Mouse (Mus musculus): Measurements from ENCODE around the gene Iqcm. TPM values are rescaled to one million over a fixed set of nuclear protein-coding genes. Genes with fewer than 3 reads are reported as not detected.
A peak's percentile ranks its signal among the peaks of the same experiment; 100 is the strongest.
"Not testable (repeated sequence)": the region's sequence is repeated elsewhere in the genome, so short reads cannot be mapped to it uniquely, and the experiment has no call there.

Gene Iqcm
- not detected in 2 replicates for polyA plus RNA-seq (2015; fragmentation: Nextera tagmentation; extraction: Ambion mirVana)

DNA sequence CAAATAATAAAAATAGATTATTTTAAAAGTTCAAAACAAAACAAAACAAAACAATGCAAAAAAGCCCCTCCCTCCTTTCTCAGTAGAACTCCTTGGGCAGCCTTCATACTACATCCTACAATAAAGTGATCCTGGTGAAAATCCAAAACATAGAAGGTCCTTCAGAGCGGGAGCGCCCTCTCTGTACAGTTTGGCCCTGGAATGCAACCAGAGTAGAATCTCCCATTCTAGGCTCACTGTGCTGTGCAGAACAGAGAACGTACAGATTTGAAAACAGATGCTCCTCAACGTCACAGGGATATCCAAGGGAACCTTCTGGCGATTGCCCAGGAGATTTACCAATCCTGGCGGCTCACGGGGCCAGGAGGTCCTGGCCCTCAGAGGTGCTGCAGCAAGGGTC is at the start of gene Iqcm:
TSS of gene Iqcm (plus strand) at position 301 of the 400 bp plus-strand sequence.
- H3K27ac ChIP-seq = no peak within 1 kb of the TSS
- ATAC-seq (replicated peaks; ENCODE audit: low FRiP score, low read depth) = no peak
- DNase-seq (ENCODE audit: low spot score) = no peak
- H3K27me3 ChIP-seq (ENCODE audit: insufficient read depth, low read length) = no peaks in the 10 kb centered on the region
- H3K4me3 ChIP-seq (replicated peaks; ENCODE audit: low read depth, low read length) = no peak within 1 kb of the TSS
- 91% methylated on average over 7 of the region's 7 CpGs for WGBS
- H3K9me3 ChIP-seq (replicated peaks; ENCODE audit: low read length) = no peaks in the 10 kb centered on the region
- H3K4me1 ChIP-seq (replicated peaks; ENCODE audit: insufficient read depth, low read length) = no peaks in the 10 kb centered on the region
- H3K4me2 ChIP-seq (ENCODE audit: low read length) = no peak within 1 kb of the TSS
- H3K9ac ChIP-seq (ENCODE audit: low read depth, low read length) = no peak within 1 kb of the TSS
- H3K36me3 ChIP-seq (ENCODE audit: insufficient read depth, low read length) = no peaks in the 10 kb centered on the region
- TF ChIP-seq CTCF (IDR thresholded peaks at IDR 0.05; ENCODE audit: low read depth) = no peak

- Histone ChIP-seq H3K4me3 (replicated peaks; ENCODE audit: low read depth, low read length) (no peak within 1 kb of the TSS), H3K9me3 (replicated peaks; ENCODE audit: low read length) (no peaks in the 10 kb centered on the region), H3K4me1 (replicated peaks; ENCODE audit: insufficient read depth, low read length) (no peaks in the 10 kb centered on the region), H3K4me2 (ENCODE audit: low read length) (no peak within 1 kb of the TSS), H3K36me3 (ENCODE audit: insufficient read depth, low read length) (no peaks in the 10 kb centered on the region), H3K27me3 (ENCODE audit: insufficient read depth, low read length) (no peaks in the 10 kb centered on the region), H3K9ac (ENCODE audit: low read depth, low read length) (no peak within 1 kb of the TSS), H3K27ac (no peak within 1 kb of the TSS)
- DNase-seq (ENCODE audit: low spot score) (no peak), ATAC-seq (replicated peaks; ENCODE audit: low FRiP score, low read depth) (no peak)
- no peak for TF ChIP-seq CTCF (IDR thresholded peaks at IDR 0.05; ENCODE audit: low read depth)
- WGBS = 90% methylated on average over 5 of the region's 5 CpGs
Measured at GRCm38 (mm10) chr8:75406489-75406888, 42.0 kb upstream of the Iqcm start, which contains the start of gene Gm10358. Gene Gm10358, minus strand, starts transcription at chr8:75406589.

DNA sequence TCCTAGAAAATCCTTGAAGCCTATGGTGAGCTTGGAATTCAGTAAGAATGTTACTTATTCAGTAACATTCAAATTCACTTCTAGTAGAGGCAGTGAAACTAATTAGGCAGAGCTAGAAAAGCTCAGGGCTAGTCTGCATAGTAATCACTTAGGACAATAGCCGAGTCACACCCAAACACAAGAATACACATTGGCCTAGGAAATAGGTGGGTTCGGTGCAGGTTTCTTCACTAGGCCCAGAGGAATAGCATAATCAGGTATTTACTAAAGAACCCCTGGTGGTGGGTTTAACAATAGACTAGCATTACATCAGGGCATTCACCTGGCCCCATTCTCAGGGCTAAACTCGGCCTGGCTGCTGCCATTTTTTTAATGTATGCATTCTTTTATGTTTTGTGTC is 32.8 kb upstream of the Iqcm start:
- not testable (repeated sequence) for H3K27me3 ChIP-seq (ENCODE audit: insufficient read depth, low read length); H3K9ac ChIP-seq (ENCODE audit: low read depth, low read length); H3K4me1 ChIP-seq (replicated peaks; ENCODE audit: insufficient read depth, low read length); ATAC-seq (replicated peaks; ENCODE audit: low FRiP score, low read depth); H3K27ac ChIP-seq; H3K9me3 ChIP-seq (replicated peaks; ENCODE audit: low read length); H3K4me2 ChIP-seq (ENCODE audit: low read length); H3K36me3 ChIP-seq (ENCODE audit: insufficient read depth, low read length); H3K4me3 ChIP-seq (replicated peaks; ENCODE audit: low read depth, low read length); DNase-seq (ENCODE audit: low spot score)
- WGBS = 87% methylated on average over 3 of the region's 3 CpGs

DNA sequence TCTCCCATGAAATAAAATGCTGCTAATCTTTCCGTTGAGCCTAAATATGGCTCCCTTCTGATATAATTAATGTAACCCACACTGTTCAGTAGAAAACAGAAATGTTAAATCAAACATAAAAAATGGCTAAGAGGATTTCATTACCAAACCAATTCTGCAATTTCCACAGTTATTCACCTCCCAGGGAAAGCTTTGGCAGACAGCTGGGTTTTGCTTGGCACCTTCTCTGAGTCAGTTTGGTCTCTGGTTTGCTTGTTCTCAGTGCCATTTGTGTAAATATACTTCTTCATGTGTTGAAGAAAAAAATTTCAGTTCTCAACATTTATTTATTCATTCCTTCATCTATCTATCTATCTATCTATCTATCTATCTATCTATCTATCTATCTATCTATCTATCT is 28.3 kb downstream of the Iqcm start:
- no peak for DNase-seq (ENCODE audit: low spot score)
- WGBS = 83% methylated on average over 1 of the region's 1 CpGs

DNA sequence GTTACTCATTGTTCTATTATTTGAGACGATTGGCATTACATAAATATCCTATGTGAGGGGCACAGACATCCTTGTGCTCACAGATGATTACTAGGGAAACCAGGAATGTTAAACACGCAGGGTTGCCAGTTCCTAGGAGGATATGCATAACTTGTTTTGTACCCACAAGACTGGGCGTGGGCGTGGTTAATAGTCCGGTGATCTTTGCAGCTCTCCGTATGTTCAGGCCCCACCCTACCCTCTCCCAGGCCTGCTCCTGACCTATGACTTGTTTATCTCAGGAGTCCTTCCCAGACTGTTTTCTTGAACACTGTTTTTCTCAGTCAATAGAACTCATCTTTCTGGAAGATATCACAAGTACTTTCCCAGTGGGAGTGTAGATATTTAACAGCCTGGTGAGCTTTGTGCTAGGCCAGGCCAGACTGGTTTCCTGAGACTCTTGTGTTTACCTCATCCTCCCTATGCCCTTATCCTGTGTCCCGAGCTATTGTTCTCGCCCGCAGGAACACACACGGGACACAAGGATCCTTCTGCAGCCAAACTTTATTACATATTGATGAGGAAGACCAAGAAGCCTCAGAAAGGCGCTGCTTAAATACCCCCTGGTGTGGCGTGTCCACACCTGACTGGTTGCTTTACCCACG is 40.7 kb downstream of the Iqcm start:
- Histone ChIP-seq H3K9ac (ENCODE audit: low read depth, low read length) (no peak overlapping the region), H3K4me1 (replicated peaks; ENCODE audit: insufficient read depth, low read length) (no peaks in the 10 kb centered on the region), H3K9me3 (replicated peaks; ENCODE audit: low read length) (no peaks in the 10 kb centered on the region), H3K27me3 (ENCODE audit: insufficient read depth, low read length) (no peaks in the 10 kb centered on the region), H3K4me3 (replicated peaks; ENCODE audit: low read depth, low read length) (no peak overlapping the region), H3K36me3 (ENCODE audit: insufficient read depth, low read length) (no peaks in the 10 kb centered on the region), H3K4me2 (ENCODE audit: low read length) (no peak overlapping the region), H3K27ac (no peak overlapping the region)
- 69% methylated on average over 13 of the region's 13 CpGs for WGBS
- DNase-seq (ENCODE audit: low spot score) (no peak), ATAC-seq (replicated peaks; ENCODE audit: low FRiP score, low read depth) (peak; percentile 49; the same call in 1 of the 2 replicates)
- TF ChIP-seq CTCF (IDR thresholded peaks at IDR 0.05; ENCODE audit: low read depth) = no peak

More for the DNA sequence above, 28.3 kb downstream of the Iqcm start:
- Histone ChIP-seq H3K4me1 (replicated peaks; ENCODE audit: insufficient read depth, low read length) (no peaks in the 10 kb centered on the region), H3K27me3 (ENCODE audit: insufficient read depth, low read length) (no peaks in the 10 kb centered on the region), H3K9me3 (replicated peaks; ENCODE audit: low read length) (no peaks in the 10 kb centered on the region), H3K36me3 (ENCODE audit: insufficient read depth, low read length) (no peaks in the 10 kb centered on the region), H3K4me3 (replicated peaks; ENCODE audit: low read depth, low read length) (no peak overlapping the region), H3K27ac (no peak overlapping the region), H3K4me2 (ENCODE audit: low read length) (no peak overlapping the region), H3K9ac (ENCODE audit: low read depth, low read length) (no peak overlapping the region)
- TF ChIP-seq CTCF (IDR thresholded peaks at IDR 0.05; ENCODE audit: low read depth) = no peak
- no peak for ATAC-seq (replicated peaks; ENCODE audit: low FRiP score, low read depth)

DNA sequence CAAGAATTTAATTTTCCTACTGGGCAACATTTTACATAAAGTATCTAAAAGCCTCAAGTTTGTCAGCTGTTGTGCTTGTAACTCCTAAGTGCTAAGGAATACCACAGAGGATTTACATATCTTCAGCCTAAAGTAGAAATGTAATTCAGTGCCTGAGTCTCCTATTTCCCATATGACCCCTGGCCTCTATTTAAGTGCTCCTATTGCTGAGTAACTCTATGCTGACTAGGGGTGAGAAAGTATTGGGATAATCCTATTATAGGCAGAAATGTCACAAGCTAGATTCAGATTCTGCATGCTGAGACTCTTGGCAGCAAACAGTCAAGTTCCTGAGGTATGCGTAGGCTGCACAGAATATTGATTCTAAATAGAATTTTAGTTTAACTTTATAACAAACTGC is 60.8 kb downstream of the Iqcm start:
- WGBS = 83% methylated on average over 1 of the region's 1 CpGs
- H3K4me2 ChIP-seq (ENCODE audit: low read length) = no peak overlapping the region
- no peak overlapping the region for H3K4me3 ChIP-seq (replicated peaks; ENCODE audit: low read depth, low read length)
- H3K4me1 ChIP-seq (replicated peaks; ENCODE audit: insufficient read depth, low read length) = no peaks in the 10 kb centered on the region
- no peaks in the 10 kb centered on the region for H3K27me3 ChIP-seq (ENCODE audit: insufficient read depth, low read length)
- H3K9me3 ChIP-seq (replicated peaks; ENCODE audit: low read length) = no peaks in the 10 kb centered on the region
- no peak for TF ChIP-seq CTCF (IDR thresholded peaks at IDR 0.05; ENCODE audit: low read depth)
- no peak for ATAC-seq (replicated peaks; ENCODE audit: low FRiP score, low read depth)
- no peak overlapping the region for H3K9ac ChIP-seq (ENCODE audit: low read depth, low read length)
- DNase-seq (ENCODE audit: low spot score) = no peak
- H3K36me3 ChIP-seq (ENCODE audit: insufficient read depth, low read length) = no peaks in the 10 kb centered on the region
- no peak overlapping the region for H3K27ac ChIP-seq

- DNase-seq (ENCODE audit: low spot score) (peak; percentile 1), ATAC-seq (replicated peaks; ENCODE audit: low FRiP score, low read depth) (peak; percentile 84)
- Histone ChIP-seq H3K9me3 (replicated peaks; ENCODE audit: low read length) (no peaks in the 10 kb centered on the region), H3K27me3 (ENCODE audit: insufficient read depth, low read length) (no peaks in the 10 kb centered on the region), H3K4me1 (replicated peaks; ENCODE audit: insufficient read depth, low read length) (no peaks in the 10 kb centered on the region), H3K4me3 (replicated peaks; ENCODE audit: low read depth, low read length) (no peak overlapping the region), H3K27ac (no peak overlapping the region), H3K4me2 (ENCODE audit: low read length) (no peak overlapping the region), H3K36me3 (ENCODE audit: insufficient read depth, low read length) (no peaks in the 10 kb centered on the region), H3K9ac (ENCODE audit: low read depth, low read length) (no peak overlapping the region)
- 73% methylated on average over 3 of the region's 3 CpGs for WGBS
- no peak for TF ChIP-seq CTCF (IDR thresholded peaks at IDR 0.05; ENCODE audit: low read depth)
Measured at GRCm38 (mm10) chr8:75513786-75514185, 65.3 kb downstream of the Iqcm start.

Data from kidney, postnatal 0 days (tissue).